Mouse (Mus musculus): ENCODE measurements around the gene Uqcr10. TPM values are rescaled to one million over a fixed set of nuclear protein-coding genes. Genes with fewer than 3 reads are reported as not detected.

The Uqcr10 gene
- 100 to 1,000 TPM; 429 to 434 TPM for total RNA-seq (2021)
- long read RNA-seq, experiment 1, transcript Uqcr10-201 (2 exons, 434 nt), result major isoform, 190 of 204 reads
- long read RNA-seq, experiment 1, transcript Uqcr10-203 (3 exons, 510 nt), result minor isoform, 7 of 204 reads
- long read RNA-seq, experiment 1, partial matches to known transcripts, result 0 of 204 reads
- long read RNA-seq, experiment 1, other reads (novel, unspliced or antisense), result 7 of 204 reads
- long read RNA-seq, experiment 2, transcript Uqcr10-203 (3 exons, 510 nt), result minor isoform, 8 of 182 reads
- long read RNA-seq, experiment 2, transcript Uqcr10-201 (2 exons, 434 nt), result major isoform, 167 of 182 reads
- long read RNA-seq, experiment 2, partial matches to known transcripts, result 0 of 182 reads
- long read RNA-seq, experiment 2, other reads (novel, unspliced or antisense), result 6 of 182 reads

DNA sequence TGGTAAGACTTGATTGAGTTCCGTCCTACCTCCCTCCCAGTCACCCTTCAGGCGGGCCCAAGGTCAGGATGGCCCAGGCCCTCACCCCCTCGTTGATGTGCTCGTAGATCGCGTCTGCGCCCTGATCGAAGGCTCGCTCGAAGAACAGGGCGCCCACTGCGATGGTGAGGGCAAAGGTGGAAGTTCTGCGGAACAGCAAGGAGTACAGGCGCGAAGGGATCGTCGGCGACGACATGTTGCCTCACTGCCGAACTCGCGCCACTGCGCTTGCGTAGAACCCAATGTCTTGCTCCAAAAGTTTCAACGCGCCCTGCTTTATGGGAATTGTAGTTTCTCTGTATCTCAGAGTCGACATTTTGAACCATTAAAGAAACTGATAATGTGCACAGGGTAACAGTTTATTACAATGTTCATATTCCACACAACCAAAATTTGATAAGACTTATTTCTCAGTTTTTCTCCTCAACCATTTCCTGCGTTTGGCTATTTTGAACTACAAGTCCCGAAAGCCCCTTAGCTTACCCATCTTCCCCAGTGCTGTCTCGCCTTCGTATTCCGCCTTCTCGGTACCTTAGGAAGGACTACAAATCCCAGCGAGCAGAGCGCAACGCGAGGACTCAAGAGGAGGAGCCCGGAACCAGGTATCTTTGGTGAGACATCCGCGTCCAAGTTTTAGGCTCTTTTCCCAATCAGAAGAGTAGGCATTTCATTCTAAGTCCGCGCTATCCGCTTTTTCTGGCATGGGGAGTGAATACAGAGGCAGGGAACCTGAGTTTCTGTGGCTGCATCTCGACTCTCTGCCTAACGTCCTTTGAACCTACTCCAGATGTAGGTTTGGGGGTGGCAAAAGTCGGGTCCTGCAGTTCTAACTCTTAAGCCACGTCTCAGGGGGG, at the start of gene Uqcr10, which contains the start of gene Zmat5:
Uqcr10 (minus strand) TSS at position 271 of the 893 bp plus-strand sequence.
Zmat5 (plus strand) TSS at position 607 of the 893 bp plus-strand sequence.
- intact Hi-C loops (cut with DNase I), result no loop called here

DNA sequence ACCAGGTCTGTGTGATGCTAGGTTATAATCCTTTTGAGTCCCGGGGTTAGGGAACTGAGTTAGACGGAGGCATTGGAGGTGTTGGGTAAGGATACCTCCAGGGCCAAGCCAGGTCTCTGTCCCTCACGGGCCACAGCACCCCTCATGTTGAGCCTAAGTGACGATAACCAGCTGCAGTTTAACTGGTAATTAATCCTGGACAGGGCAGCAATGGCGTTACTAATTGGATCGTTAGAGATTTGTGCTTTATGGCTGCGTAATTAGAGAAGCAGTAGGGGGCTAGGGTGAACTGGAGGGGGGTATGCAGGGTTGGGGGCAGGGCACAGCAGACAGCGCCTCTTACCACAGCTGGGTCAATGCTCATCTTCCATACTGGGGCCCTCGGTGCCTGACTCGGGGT, 48.7 kb upstream of the Uqcr10 start:
- intact Hi-C loops (cut with DNase I), result loop anchor here (10.0 kb wide), 1 partner anchor 72 kb away; no protein-coding TSS in a partner anchor
- no peak for DNase-seq (ENCODE audit: low spot score in 2 of 2)

More for the DNA sequence above, at the start of gene Uqcr10, which contains the start of gene Zmat5:
- DNase-seq (ENCODE audit: low spot score in 2 of 2), result peak; percentile 91 to 95

DNA sequence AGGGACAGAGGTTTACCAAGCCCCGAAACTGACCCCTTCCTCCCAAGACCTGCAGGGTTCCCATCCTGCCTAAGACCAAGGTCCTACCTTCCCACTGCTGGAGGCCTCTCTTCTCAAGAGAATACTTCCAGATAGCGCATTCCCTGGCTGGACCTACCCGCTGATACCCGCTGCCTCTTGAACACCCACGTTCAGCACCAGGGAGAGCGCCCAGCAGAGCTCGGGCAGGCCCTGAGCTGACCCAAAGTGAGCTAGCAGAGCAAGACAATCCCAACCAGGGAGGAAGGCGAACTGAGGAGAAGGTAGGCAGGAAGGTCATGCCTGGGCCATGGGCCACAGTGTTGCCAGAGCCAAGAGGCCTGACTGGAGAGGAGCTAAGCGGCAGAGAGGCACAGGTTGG, 46.1 kb upstream of the Uqcr10 start:
- intact Hi-C loops (cut with DNase I), result loop anchor here (10.0 kb wide), 1 partner anchor 75 kb away; no protein-coding TSS in a partner anchor
- DNase-seq (ENCODE audit: low spot score in 2 of 2), result no peak

- no peak for DNase-seq (ENCODE audit: low spot score in 2 of 2)
- intact Hi-C loops (cut with DNase I), result no loop called here
These were observed 43.1 kb upstream of the Uqcr10 start for GRCm38 (mm10) chr11:4747285-4747684.

DNA sequence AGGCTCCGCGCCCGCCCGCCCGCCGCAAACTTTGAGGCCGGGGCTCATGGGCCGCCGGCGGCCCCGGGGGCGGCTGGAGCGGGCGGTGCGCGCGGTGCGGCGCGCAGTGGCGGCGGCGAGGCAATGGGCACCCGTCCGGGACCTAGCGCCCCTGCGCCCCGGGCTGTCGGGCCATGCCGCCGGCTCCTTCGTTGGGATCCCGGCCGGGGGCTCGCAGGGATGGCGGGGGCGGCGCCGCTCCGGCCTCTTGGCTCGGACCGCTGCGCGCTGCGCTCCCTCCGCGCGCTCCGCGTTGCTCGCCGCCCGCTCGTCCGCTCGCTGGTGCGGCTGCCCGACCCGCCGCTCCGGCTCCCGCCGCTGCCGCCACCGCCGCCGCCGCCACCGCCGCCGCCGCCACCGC, 42.6 kb upstream of the Uqcr10 start, which contains the start of gene Cabp7:
Cabp7 (minus strand) TSS at position 46 of the 400 bp plus-strand sequence.
- DNase-seq (ENCODE audit: low spot score in 2 of 2), result no peak
- intact Hi-C loops (cut with DNase I), result no loop called here

DNA sequence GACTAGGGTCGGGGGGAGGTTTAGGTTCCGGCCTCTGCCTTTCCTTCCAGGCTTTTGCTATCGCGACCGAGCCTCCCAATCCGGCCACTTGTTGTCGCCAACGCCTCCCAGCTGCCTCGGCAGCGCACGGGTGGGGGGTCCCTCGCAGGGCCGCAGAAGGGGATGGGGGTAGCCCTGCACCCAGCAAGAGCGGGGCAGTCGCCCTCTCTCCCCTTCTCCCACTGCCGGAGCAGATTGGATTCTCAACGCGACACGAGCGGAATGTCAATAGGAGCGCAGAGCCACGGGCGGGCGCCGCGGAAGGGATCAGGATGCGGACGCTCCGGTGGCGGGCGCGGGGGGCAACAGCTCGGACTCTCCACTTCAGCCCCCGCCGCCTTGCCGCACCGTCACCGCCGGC, 41.8 kb upstream of the Uqcr10 start:
- no peak for DNase-seq (ENCODE audit: low spot score in 2 of 2)
- intact Hi-C loops (cut with DNase I), result no loop called here

DNA sequence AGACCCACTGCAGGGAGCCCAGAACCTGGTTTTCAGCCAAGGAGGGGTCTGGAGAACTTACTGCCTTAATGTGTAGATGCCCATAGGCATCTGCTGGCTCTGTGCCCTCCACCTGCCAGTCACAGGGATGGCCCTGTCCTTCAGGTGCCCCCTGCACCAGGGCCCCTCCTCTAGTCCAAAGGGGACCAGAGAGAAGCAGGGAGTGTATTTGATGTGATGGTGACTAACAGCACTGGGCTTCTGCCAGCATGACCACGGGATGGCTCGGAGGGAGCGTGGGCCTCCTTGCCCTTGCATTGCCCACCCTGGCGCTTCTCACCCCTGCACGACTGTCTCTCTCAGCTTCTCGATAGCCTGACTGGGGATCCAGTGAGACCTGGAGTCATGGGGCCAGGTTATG, 40.5 kb upstream of the Uqcr10 start:
- intact Hi-C loops (cut with DNase I), result no loop called here
- no peak for DNase-seq (ENCODE audit: low spot score in 2 of 2)

- no peak for DNase-seq (ENCODE audit: low spot score in 2 of 2)
- intact Hi-C loops (cut with DNase I), result no loop called here
These were observed 36.6 kb upstream of the Uqcr10 start for GRCm38 (mm10) chr11:4740785-4741184.

GRCm38 (mm10) chr11:4738719-4739118, 34.6 kb upstream of the Uqcr10 start:
- intact Hi-C loops (cut with DNase I), result no loop called here
- DNase-seq (ENCODE audit: low spot score in 2 of 2), result no peak

- DNase-seq (ENCODE audit: low spot score in 2 of 2), result no peak
- intact Hi-C loops (cut with DNase I), result no loop called here
These were observed 33.5 kb upstream of the Uqcr10 start for GRCm38 (mm10) chr11:4737682-4738081.

DNA sequence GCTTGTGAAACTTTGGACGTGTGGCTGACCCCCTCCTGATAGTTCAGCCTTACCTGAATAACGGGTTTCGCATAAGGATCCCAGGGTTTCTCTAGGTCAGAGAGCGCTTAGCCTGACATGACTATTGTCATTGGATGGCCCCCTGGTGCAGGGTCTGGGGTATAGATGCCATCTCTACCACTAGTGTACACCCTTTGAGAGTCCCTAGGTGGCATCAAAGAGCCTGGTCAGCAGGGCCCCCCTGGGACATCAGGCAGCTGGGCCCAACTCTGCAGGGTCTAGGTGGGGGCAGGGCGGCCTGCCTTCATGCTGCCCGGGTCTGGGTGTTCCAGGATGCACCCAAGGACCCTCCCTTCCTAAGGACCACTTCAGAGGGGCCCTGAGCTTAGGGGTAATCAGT, 32.2 kb upstream of the Uqcr10 start:
- DNase-seq (ENCODE audit: low spot score in 2 of 2), result no peak
- intact Hi-C loops (cut with DNase I), result no loop called here

GRCm38 (mm10) chr11:4734179-4734578, 30.0 kb upstream of the Uqcr10 start:
- DNase-seq (ENCODE audit: low spot score in 2 of 2), result no peak
- intact Hi-C loops (cut with DNase I), result no loop called here

DNA sequence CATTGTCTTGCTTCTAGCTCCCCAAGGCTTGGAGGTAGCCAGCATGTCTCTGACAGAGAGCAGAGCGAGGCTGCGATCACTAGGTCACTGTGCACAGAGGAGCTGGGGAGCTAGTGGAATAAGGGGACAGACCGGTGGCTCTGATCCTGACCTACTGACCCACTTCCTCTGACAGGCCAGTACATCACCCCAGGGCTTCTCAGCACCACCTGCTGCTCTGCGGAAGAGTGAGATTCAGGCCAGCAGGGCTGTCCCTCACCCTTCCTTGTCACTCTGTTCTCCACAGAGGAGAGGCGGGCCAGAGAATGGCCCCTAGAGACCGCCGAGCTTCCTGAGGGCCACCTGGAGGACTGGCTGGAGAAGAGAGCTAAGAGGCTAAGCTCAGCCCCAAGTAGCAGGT, 27.6 kb upstream of the Uqcr10 start:
- DNase-seq (ENCODE audit: low spot score in 2 of 2), result no peak
- intact Hi-C loops (cut with DNase I), result no loop called here

GRCm38 (mm10) chr11:4730913-4731312, 26.8 kb upstream of the Uqcr10 start:
- DNase-seq (ENCODE audit: low spot score in 2 of 2), result no peak
- intact Hi-C loops (cut with DNase I), result no loop called here

DNA sequence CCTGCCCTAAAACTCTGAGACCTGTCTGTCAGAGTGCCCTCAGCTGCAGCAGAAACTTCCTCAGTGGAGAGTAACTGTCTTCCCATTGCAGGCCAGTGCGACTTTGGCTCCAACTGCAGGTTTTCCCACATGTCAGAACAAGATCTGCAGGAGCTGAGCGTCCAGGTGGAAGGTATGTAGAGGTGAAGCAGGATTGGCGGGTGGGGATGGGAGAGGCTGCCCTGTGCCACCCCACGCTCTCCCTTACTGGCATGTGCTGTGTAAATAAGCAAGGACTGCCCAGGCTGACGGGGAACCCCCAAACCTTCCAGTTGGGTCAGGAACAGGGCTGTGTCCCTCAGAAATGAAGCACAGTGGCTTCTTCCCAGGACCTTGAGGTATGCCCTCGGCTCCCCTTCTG, 26.0 kb upstream of the Uqcr10 start:
- DNase-seq (ENCODE audit: low spot score in 2 of 2), result no peak
- intact Hi-C loops (cut with DNase I), result no loop called here

DNA sequence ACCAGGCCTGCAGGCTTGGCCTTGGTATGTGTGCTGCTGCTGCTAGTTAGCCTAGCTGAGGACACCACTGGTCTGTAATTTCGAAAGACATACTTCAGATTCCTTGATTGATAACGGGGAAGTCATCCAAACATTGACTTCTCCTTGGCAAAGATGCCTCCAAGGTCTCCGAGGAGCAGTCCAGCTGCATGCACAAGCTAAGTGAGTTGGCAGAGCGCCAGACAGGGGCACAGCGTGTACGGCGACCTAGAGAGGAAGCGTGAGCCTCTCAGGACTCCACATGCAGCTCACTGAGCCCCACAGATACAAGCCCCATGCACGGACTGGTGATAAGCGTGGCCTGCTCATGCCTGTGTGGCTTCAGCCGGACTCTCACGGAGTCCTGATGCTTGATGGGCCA, 25.5 kb upstream of the Uqcr10 start:
- intact Hi-C loops (cut with DNase I), result no loop called here
- DNase-seq (ENCODE audit: low spot score in 2 of 2), result no peak

- DNase-seq (ENCODE audit: low spot score in 2 of 2), result no peak
- intact Hi-C loops (cut with DNase I), result no loop called here
These were observed 17.6 kb upstream of the Uqcr10 start for GRCm38 (mm10) chr11:4721728-4722127.

GRCm38 (mm10) chr11:4720900-4721580, 16.9 kb upstream of the Uqcr10 start:
- intact Hi-C loops (cut with DNase I), result no loop called here
- DNase-seq (ENCODE audit: low spot score in 2 of 2), result peak in 1 of 2 experiments; percentile 44

DNA sequence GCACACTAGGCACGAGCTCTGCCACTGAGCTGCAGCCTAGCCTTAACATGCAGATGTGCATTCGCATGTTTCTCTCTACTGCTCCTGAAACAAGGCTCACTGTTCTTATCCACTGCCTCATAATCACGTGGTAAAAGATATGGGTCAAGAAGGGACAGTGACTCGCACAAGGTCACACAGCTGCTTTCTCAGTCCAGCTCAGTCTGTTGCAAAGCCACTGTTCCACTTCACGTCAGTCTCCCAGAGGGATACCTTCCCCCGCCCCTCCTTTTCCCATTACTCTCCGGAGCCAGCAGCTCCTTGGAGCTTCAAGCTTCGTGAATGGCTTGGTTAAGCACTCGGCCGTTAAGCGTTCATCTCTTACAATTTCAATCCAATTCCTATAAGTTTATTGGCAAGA, 16.3 kb upstream of the Uqcr10 start:
- DNase-seq (ENCODE audit: low spot score in 2 of 2), result no peak
- intact Hi-C loops (cut with DNase I), result no loop called here

DNA sequence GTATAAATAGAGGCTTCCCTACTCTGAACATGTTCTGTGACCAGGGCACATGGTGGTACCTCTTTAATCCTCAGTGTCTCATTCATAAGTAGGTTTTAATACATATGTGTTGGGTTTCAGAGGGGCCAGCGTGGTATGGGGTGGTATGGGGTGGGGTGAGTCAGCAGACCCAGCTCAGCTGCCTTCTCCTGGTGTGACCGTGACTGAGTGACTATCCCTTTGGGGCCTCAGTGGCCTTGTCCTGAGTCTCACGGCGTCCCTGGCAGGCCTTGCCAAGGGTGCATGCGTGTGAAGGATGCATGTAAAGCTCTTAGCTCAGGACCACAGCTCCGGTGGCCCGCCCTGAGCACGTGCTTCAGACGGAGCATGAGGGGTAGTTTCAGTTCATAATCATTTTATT, 15.8 kb upstream of the Uqcr10 start:
- intact Hi-C loops (cut with DNase I), result no loop called here
- no peak for DNase-seq (ENCODE audit: low spot score in 2 of 2)

Measured in left cerebral cortex, postnatal 14 days (tissue).